Mouse (Mus musculus) G1E (cell line): ENCODE data around the gene Btg1.

Source experiments
- CTCF ChIP-seq: IDR thresholded peaks from 2 replicates; pipeline ENCODE4 v1.5.1; 2012; ENCODE audit warnings: low read depth, low read length, inconsistent platforms, mixed read lengths
- GATA1 ChIP-seq: IDR thresholded peaks from 2 replicates; pipeline ENCODE4 v1.6.1; 2012; ENCODE audit warnings: borderline replicate concordance, low read length, inconsistent platforms, mixed read lengths
- POLR2AphosphoS5 ChIP-seq: IDR thresholded peaks from 2 replicates; pipeline ENCODE4 v1.6.1; 2012; ENCODE audit warnings: low read depth, low read length, inconsistent platforms; ENCODE audit not compliant: insufficient replicate concordance

GRCm38 (mm10) chr10:96574786-96575185 is 42.0 kb upstream of the Btg1 start:
- no peak for TF ChIP-seq CTCF
- TF ChIP-seq POLR2AphosphoS5 = no peak
- TF ChIP-seq GATA1 = no peak
